Mouse (Mus musculus) gastrocnemius, postnatal 36 days (tissue): Measurements from ENCODE around the gene Abca12. TPM values are rescaled to one million over a fixed set of nuclear protein-coding genes. Genes with fewer than 3 reads are reported as not detected.

Experiments used
- DNase-seq, 2 experiments: peaks; one replicate each; pipeline ENCODE4 v3.0.0; 2022
- intact Hi-C: fragments of 180-260 bp; cut with DNase I; formaldehyde crosslinking; loops from one replicate; pipeline ENCODE4 v1.15.1; 2025
- total RNA-seq, 2 experiments: library from RNA; stranded (reverse); gene quantifications; 2 replicates each; pipeline ENCODE4 v1.2.3; 2021

Abca12 gene
- total RNA-seq, 2 experiments from 2014 or later = not detected

DNA sequence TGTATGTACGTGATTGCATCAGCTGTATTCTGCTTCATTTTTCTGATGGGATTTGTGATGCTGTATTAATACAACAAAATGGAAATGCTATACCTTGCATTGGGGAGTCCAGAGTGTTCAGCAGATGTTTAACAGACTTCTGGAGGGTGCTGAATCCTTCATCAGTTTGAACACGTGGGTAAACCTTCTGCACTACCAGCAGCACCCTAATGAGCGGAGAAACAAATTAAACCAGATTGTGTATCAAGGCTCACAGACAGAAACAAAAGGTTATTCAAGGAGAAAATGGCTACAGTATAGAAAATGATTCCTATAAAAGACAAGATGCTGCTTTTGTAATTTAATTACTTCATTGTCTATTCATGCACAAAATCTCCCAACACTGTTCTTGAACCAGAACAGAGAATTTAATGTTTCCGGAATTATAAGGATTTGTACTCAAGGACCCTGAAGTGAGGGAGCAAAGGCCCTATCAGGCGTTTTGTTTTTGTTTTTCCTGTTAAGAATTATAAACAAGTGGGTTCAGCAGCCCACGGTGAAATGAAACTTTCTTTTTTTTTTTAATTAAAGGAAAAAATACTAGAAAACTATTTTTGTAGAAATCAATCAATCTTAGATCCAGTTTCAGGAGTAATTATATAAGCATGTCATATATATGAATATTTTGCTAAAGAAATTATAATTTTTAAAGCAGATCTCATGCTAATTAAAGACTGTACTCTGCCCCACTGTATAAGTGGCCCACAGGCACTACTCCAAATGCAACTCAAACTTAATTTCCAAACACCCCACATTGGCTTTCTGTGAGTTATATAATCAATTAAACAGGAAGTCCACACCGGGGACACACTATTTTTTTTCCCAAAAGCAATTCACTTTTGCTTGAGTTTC is 73.1 kb downstream of the Abca12 start:
- intact Hi-C loops = no loop called here
- no peak for DNase-seq

GRCm38 (mm10) chr1:71338548-71339340 is 76.0 kb downstream of the Abca12 start:
- DNase-seq = no peak
- intact Hi-C loops = no loop called here

- intact Hi-C loops = no loop called here
- no peak for DNase-seq
These were observed 84.4 kb downstream of the Abca12 start for GRCm38 (mm10) chr1:71330349-71330748.

DNA sequence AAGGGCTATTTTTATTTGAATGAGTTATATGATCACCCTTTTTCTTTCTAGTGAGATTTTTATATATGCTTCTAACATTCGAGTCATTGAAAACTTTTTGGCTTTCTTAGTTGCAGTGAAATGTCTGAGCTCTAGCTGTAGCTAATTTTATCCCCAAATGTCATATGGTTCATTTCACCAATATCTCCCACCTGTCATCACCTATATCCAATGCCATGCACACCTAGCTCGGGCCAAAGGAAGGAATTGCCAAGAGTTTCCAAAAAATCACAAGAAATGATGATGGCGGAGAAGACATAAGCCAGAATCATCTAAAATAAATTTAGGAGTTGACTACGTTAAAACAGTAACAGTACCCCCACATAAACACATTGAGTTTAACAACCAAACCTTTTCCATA is 102.5 kb downstream of the Abca12 start:
- intact Hi-C loops = no loop called here
- DNase-seq = no peak

- intact Hi-C loops = no loop called here
- DNase-seq = no peak
These were observed 104.1 kb downstream of the Abca12 start for GRCm38 (mm10) chr1:71310614-71311013.

GRCm38 (mm10) chr1:71307362-71307761 is 107.3 kb downstream of the Abca12 start:
- no peak for DNase-seq
- intact Hi-C loops = no loop called here

DNA sequence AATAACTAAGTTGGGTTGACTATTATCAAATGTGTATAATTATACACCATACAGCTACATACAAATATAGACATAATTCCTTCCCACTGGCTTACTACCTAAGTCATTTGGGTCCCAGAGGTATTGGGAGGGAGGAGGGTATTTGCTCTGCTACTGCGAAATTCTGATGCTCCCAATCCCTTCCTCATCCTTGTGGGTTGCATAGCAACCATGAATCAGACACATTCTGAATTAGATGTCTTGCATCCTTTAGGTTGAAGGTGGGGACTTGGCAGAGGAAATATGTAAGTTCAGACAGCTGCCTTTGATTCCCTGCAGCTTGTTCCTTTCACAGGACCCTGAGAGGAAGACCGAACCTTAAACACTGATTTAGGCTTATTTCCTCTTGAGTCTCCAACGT is 108.5 kb downstream of the Abca12 start:
- no peak for DNase-seq
- intact Hi-C loops = no loop called here

DNA sequence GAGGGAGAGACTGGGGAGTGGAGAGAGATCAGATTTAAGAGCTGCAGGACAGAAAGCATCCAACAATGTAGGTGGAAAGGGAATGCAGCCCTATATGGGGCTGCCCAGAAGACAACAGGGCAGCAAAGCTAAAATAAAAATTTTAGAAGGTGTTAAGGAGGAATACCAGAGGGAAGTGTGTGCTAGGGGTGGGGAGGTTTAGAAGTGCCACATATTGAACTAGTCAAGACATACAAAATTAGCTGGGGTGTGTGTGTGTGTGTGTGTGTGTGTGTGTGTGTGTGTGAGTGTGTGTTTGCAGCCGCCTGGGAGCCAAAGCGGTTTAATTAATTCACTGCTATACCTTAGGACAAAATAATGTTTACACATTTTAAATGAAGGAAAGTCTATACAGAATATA is 110.1 kb downstream of the Abca12 start:
- no peak for DNase-seq
- intact Hi-C loops = no loop called here

GRCm38 (mm10) chr1:71297021-71297420 is 117.7 kb downstream of the Abca12 start:
- intact Hi-C loops = no loop called here
- no peak for DNase-seq

GRCm38 (mm10) chr1:71296585-71296984 is 118.1 kb downstream of the Abca12 start:
- intact Hi-C loops = no loop called here
- no peak for DNase-seq

DNA sequence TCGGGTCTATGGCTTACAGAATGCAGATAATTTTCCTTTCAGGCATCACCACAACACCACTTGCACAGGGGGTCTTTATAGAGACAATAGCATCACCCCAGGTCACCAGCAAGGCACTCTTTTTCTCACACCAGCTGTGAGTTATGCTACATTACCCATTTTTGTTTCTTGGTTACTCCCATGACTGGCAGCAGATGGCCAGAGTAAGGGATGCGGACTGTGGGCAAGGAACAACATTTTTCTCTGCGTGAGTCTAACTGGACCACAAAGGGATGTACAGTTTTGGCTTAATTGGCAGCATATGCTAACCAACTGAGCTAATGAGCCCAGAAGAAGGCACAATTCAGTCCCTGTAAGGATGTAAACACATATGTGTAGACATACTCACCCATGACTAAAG is 122.8 kb downstream of the Abca12 start:
- intact Hi-C loops = no loop called here
- DNase-seq = no peak

GRCm38 (mm10) chr1:71289511-71289910 is 125.2 kb downstream of the Abca12 start:
- DNase-seq = peak in 1 of 2 experiments; percentile 8
- intact Hi-C loops = loop anchor here (5.0 kb wide), 1 partner anchor 833 kb away; no protein-coding TSS in a partner anchor

- no peak for DNase-seq
- intact Hi-C loops = no loop called here
These were observed 137.8 kb downstream of the Abca12 start for GRCm38 (mm10) chr1:71276940-71277339.

DNA sequence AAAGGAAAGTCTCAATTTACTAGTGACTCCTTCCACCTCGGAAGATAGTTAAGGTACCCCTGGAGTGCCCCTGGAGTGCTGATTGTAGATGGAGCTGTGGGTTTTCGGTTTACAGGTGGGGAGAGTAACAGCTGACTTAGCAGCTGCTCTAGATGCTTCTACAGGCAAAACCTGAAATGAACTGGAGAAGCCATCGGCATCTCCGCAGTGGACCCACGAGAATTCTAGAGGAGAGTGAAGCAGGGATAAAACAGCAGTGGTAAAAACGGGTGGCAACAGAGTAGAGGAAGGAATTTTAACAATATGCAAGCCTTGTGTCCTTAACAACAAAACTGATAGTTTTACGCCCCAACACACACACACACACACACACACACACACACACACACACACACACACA is 142.2 kb downstream of the Abca12 start:
- intact Hi-C loops = no loop called here
- DNase-seq = no peak

- no peak for DNase-seq
- intact Hi-C loops = no loop called here
These were observed 142.6 kb downstream of the Abca12 start for GRCm38 (mm10) chr1:71272077-71272476.

DNA sequence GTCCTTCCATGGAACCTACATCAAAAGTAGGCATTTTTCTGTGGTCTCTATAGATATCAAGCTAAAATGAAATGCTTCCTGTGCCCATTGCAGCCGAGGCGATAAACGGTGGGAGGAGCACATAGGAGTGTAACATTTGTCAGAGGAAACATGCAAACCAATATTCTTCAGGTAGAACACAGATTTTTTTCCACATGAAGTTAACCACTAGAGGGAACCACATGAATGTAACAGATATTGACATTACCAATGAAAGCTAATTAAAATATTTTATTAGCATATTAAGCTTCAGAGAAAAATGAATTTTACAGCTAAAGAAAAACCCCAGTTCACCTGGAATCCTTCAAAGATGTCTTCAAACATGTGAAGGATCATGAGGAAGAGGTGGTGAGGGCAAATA is 144.6 kb downstream of the Abca12 start:
- intact Hi-C loops = no loop called here
- no peak for DNase-seq

DNA sequence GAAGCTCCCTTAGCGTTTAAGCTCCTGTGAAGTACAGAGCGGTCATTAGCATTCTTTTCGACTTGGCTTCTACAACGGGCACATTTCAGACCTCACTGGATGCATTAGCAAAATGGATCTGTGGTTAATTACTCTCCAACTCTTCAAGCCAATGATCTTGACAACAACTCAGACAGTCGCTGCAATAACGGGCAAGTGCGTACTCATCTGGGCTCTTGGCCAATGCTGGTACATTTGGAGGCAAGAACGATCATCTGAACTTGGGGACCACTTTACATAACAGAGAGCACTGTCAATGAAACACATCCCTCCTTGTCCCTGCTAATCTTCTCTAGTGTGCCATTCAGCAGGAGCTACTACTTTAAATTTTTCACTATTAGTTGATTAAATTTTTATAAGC is 148.1 kb downstream of the Abca12 start:
- intact Hi-C loops = no loop called here
- DNase-seq = no peak

DNA sequence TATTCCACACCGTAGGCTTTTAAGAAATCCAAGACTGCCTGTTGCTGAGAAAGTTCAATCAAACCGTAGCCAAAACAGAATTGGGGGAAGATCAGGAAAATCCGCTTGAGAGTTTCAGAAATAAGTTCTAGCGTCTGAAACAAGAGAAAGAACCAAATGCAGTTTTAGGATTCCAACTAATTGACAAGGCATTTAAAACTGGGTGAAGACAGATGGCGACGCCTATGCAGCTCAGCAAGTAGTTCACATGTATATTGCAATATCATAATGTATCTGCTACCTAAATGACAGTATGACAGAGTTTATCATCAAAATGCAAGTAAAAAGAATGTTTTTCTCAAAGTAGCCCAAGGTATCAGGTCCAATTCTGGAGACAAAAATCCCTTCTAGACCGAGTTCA is 151.2 kb downstream of the Abca12 start:
- intact Hi-C loops = no loop called here
- no peak for DNase-seq

DNA sequence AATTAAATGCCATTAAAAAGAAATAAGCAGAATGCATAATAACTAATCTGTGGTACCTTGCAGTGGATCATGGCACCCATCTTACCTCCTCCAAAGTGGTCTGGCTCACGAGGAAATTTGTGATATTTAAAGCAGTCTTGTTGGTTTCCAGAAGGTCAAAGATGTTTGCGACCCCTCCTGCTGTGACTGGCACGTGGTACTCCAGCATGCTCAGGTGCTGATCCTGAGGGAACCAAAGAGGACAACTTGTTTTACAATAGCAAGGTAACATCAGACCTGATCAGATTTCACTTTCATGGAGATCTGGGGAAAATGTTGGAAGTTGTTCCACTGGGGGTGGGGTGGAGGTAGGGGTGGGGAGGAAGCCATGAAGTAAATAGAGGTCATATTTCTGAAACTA is 170.1 kb downstream of the Abca12 start:
- intact Hi-C loops = no loop called here
- DNase-seq = no peak

DNA sequence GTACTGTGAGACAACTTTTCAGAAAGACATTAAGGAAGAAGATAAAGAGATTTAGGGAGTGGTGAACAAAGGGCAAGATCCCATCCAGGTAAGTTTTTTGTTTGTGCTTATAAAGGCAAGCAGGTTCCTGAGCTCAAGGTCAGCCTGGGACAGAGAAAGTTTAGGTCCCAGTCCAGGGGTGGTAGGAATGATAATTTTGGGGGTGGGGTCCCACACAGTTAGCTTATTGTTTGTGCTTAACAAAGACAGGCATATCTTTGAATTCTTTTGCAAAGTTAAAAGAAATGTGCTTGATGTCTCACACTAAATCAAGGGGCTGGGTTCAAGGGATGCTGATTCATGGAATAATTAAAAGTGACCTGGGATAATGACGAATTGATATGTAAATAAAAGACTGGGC is 173.3 kb downstream of the Abca12 start:
- intact Hi-C loops = no loop called here
- DNase-seq = no peak

DNA sequence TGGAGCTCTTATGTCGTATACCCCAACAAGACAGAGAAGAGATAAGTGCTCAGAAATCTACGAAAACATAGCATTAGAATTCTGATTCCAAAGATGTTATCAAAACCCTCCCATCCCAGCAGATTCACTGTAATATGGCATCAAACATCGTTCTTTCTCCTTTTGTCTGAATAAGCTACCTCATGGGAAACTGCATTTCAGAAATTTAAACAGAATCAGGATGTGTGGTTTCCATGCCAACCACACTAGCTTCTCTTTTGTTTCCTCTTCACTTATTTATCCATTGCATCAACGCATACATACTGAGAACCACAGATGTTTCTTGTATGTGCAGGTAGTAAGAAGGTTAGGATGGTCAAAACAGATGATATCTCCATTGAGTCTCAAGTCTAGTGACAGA is 175.1 kb downstream of the Abca12 start:
- no peak for DNase-seq
- intact Hi-C loops = no loop called here

DNA sequence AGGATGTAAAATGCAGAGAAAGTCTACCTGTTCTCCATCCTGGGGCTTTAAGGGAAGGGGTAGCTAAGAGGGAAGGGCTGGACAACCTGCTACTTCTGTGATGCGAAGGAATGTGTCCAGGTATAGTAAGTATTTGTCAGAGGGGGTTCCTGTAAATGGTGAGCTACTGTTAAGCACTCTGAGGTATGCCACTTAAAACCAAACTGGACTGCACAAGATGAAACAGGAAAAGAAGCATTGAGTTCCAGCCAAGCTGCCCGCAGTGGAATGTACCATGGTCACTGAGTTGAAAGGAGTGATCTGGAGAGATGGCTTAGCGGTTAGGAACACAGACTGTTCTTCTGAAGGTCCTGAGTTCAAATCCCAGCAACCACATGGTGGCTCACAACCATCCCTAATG is 179.4 kb downstream of the Abca12 start:
- intact Hi-C loops = no loop called here
- no peak for DNase-seq
